Mouse (Mus musculus) testis, adult 2 months (tissue): Measurements from ENCODE around the gene Wdr1.

Experiments used
- CTCF ChIP-seq: fragments of 200-500 bp; IDR thresholded peaks from 2 replicates; pipeline ENCODE4 v1.5.1; 2012; ENCODE audit warnings: low read depth, mild to moderate bottlenecking, inconsistent platforms, low read length, moderate library complexity; ENCODE audit not compliant: control insufficient read depth, insufficient read depth, insufficient replicate concordance
- POLR2A ChIP-seq: fragments of 200-500 bp; IDR thresholded peaks from 2 replicates; pipeline ENCODE4 v1.6.1; 2012; ENCODE audit warnings: low read depth, mild to moderate bottlenecking, inconsistent platforms, low read length, moderate library complexity; ENCODE audit not compliant: control insufficient read depth

DNA sequence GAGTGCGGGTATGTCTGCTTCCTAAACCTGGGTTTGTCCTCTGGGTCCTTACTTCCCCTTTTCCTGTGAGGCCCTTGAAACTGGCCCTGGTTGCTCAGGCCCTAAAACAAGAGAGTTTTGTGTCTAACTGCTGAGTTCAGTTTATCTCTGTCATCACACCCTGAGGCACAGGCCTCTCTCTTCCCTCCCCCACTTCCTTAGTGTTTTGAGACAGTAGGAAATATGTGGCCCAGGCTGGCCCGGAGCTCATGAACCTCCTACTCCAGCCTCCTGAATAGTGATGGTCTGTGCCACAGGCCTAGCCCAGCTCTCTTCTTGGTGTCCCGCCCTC, 57.6 kb downstream of the Wdr1 start:
- TF ChIP-seq CTCF (no peak), POLR2A (no peak)
